Mouse (Mus musculus): ENCODE results near the gene Hoxd11. TPM values are rescaled to one million over a fixed set of nuclear protein-coding genes. Genes with fewer than 3 reads are reported as not detected.

Hoxd11 gene
- polyA plus RNA-seq, 1 experiment from 2014 or later: 23.8 TPM

- Histone ChIP-seq H3K4me1 (replicated peaks; ENCODE audit: insufficient read depth, low read length) (peaks cover 31% of the 10 kb centered on the region), H3K36me3 (ENCODE audit: insufficient read depth, low read length) (0 out of 2 replicates have a peak, but pooled peaks cover 4% of the 10 kb centered on the region), H3K27me3 (ENCODE audit: insufficient read depth, low read length) (no peaks in the 10 kb centered on the region), H3K9ac (ENCODE audit: low read depth, low read length) (no peak overlapping the region), H3K4me3 (replicated peaks; ENCODE audit: low read depth, low read length) (no peak overlapping the region), H3K4me2 (ENCODE audit: low read length) (no peak overlapping the region), H3K9me3 (replicated peaks; ENCODE audit: low read length) (no peaks in the 10 kb centered on the region), H3K27ac (no peak overlapping the region)
- DNase-seq (ENCODE audit: low spot score) (no peak), ATAC-seq (replicated peaks; ENCODE audit: low FRiP score, low read depth) (no peak)
- TF ChIP-seq CTCF (IDR thresholded peaks at IDR 0.05; ENCODE audit: low read depth): no peak
- WGBS: 58% methylated on average over 8 of the region's 8 CpGs
Observed at GRCm38 (mm10) chr2:74730331-74730730, 51.0 kb downstream of the Hoxd11 start.

- no peak for DNase-seq (ENCODE audit: low spot score)
- peak overlapping the region; percentile 2; the same call in 1 of the 2 replicates for H3K4me2 ChIP-seq (ENCODE audit: low read length)
- no peak for TF ChIP-seq CTCF (IDR thresholded peaks at IDR 0.05; ENCODE audit: low read depth)
- no peaks in the 10 kb centered on the region for H3K27me3 ChIP-seq (ENCODE audit: insufficient read depth, low read length)
- no peak overlapping the region for H3K9ac ChIP-seq (ENCODE audit: low read depth, low read length)
- 0 out of 2 replicates have a peak overlapping the region, but pooled peaks have one; percentile 57 for H3K27ac ChIP-seq
- H3K4me1 ChIP-seq (replicated peaks; ENCODE audit: insufficient read depth, low read length): peaks cover 37% of the 10 kb centered on the region
- H3K4me3 ChIP-seq (replicated peaks; ENCODE audit: low read depth, low read length): no peak overlapping the region
- no peak for ATAC-seq (replicated peaks; ENCODE audit: low FRiP score, low read depth)
- 0 out of 2 replicates have a peak, but pooled peaks cover 4% of the 10 kb centered on the region for H3K36me3 ChIP-seq (ENCODE audit: insufficient read depth, low read length)
- H3K9me3 ChIP-seq (replicated peaks; ENCODE audit: low read length): no peaks in the 10 kb centered on the region
Observed at GRCm38 (mm10) chr2:74731055-74731454, 51.7 kb downstream of the Hoxd11 start.

- WGBS: 36% methylated on average over 9 of the region's 9 CpGs
- H3K9ac ChIP-seq (ENCODE audit: low read depth, low read length): peak overlapping the region; percentile 58
- peaks cover 32% of the 10 kb centered on the region for H3K4me1 ChIP-seq (replicated peaks; ENCODE audit: insufficient read depth, low read length)
- peak overlapping the region; percentile 68 for H3K4me2 ChIP-seq (ENCODE audit: low read length)
- no peak overlapping the region for H3K4me3 ChIP-seq (replicated peaks; ENCODE audit: low read depth, low read length)
- H3K27me3 ChIP-seq (ENCODE audit: insufficient read depth, low read length): no peaks in the 10 kb centered on the region
- DNase-seq (ENCODE audit: low spot score) (no peak), ATAC-seq (replicated peaks; ENCODE audit: low FRiP score, low read depth) (no peak)
- TF ChIP-seq CTCF (IDR thresholded peaks at IDR 0.05; ENCODE audit: low read depth): no peak
- H3K9me3 ChIP-seq (replicated peaks; ENCODE audit: low read length): no peaks in the 10 kb centered on the region
- peak overlapping the region; percentile 32; the same call in 1 of the 2 replicates for H3K27ac ChIP-seq
- H3K36me3 ChIP-seq (ENCODE audit: insufficient read depth, low read length): 0 out of 2 replicates have a peak, but pooled peaks cover 4% of the 10 kb centered on the region
Observed at GRCm38 (mm10) chr2:74731799-74732512, 52.6 kb downstream of the Hoxd11 start.

- H3K36me3 ChIP-seq (ENCODE audit: insufficient read depth, low read length): 0 out of 2 replicates have a peak, but pooled peaks cover 4% of the 10 kb centered on the region
- DNase-seq (ENCODE audit: low spot score) (no peak), ATAC-seq (replicated peaks; ENCODE audit: low FRiP score, low read depth) (no peak)
- no peak for TF ChIP-seq CTCF (IDR thresholded peaks at IDR 0.05; ENCODE audit: low read depth)
- 4% methylated on average over 52 of the region's 52 CpGs for WGBS
- no peaks in the 10 kb centered on the region for H3K9me3 ChIP-seq (replicated peaks; ENCODE audit: low read length)
- peak overlapping the region; percentile 68 for H3K4me2 ChIP-seq (ENCODE audit: low read length)
- peaks cover 34% of the 10 kb centered on the region for H3K4me1 ChIP-seq (replicated peaks; ENCODE audit: insufficient read depth, low read length)
- peak overlapping the region; percentile 33 for H3K4me3 ChIP-seq (replicated peaks; ENCODE audit: low read depth, low read length)
- H3K27ac ChIP-seq: peak overlapping the region; percentile 32
- no peaks in the 10 kb centered on the region for H3K27me3 ChIP-seq (ENCODE audit: insufficient read depth, low read length)
- peak overlapping the region; percentile 58 for H3K9ac ChIP-seq (ENCODE audit: low read depth, low read length)
Observed at GRCm38 (mm10) chr2:74732513-74733316, 53.4 kb downstream of the Hoxd11 start.

GRCm38 (mm10) chr2:74733317-74733661 is 53.9 kb downstream of the Hoxd11 start:
- DNase-seq (ENCODE audit: low spot score): no peak
- peak overlapping the region; percentile 33 for H3K4me3 ChIP-seq (replicated peaks; ENCODE audit: low read depth, low read length)

GRCm38 (mm10) chr2:74733765-74734164 is 54.4 kb downstream of the Hoxd11 start:
- H3K4me3 ChIP-seq (replicated peaks; ENCODE audit: low read depth, low read length): peak overlapping the region; percentile 33; the same call in 1 of the 2 replicates
- H3K9me3 ChIP-seq (replicated peaks; ENCODE audit: low read length): no peaks in the 10 kb centered on the region
- H3K4me1 ChIP-seq (replicated peaks; ENCODE audit: insufficient read depth, low read length): peaks cover 44% of the 10 kb centered on the region
- H3K4me2 ChIP-seq (ENCODE audit: low read length): peak overlapping the region; percentile 68
- DNase-seq (ENCODE audit: low spot score) (no peak), ATAC-seq (replicated peaks; ENCODE audit: low FRiP score, low read depth) (no peak)
- TF ChIP-seq CTCF (IDR thresholded peaks at IDR 0.05; ENCODE audit: low read depth): no peak
- H3K27me3 ChIP-seq (ENCODE audit: insufficient read depth, low read length): no peaks in the 10 kb centered on the region
- H3K9ac ChIP-seq (ENCODE audit: low read depth, low read length): peak overlapping the region; percentile 58; the same call in 1 of the 2 replicates
- no peaks in the 10 kb centered on the region for H3K36me3 ChIP-seq (ENCODE audit: insufficient read depth, low read length)
- 31% methylated on average over 6 of the region's 6 CpGs for WGBS
- H3K27ac ChIP-seq: 0 out of 2 replicates have a peak overlapping the region, but pooled peaks have one; percentile 37

More at GRCm38 (mm10) chr2:74733317-74733661, 53.9 kb downstream of the Hoxd11 start:
- no peaks in the 10 kb centered on the region for H3K27me3 ChIP-seq (ENCODE audit: insufficient read depth, low read length)
- 5% methylated on average over 16 of the region's 16 CpGs for WGBS
- peak overlapping the region; percentile 68 for H3K4me2 ChIP-seq (ENCODE audit: low read length)
- peak overlapping the region; percentile 58; the same call in 1 of the 2 replicates for H3K9ac ChIP-seq (ENCODE audit: low read depth, low read length)
- H3K4me1 ChIP-seq (replicated peaks; ENCODE audit: insufficient read depth, low read length): peaks cover 39% of the 10 kb centered on the region
- 0 out of 2 replicates have a peak overlapping the region, but pooled peaks have one; percentile 37 for H3K27ac ChIP-seq
- H3K9me3 ChIP-seq (replicated peaks; ENCODE audit: low read length): no peaks in the 10 kb centered on the region
- TF ChIP-seq CTCF (IDR thresholded peaks at IDR 0.05; ENCODE audit: low read depth): no peak
- 0 out of 2 replicates have a peak, but pooled peaks cover 3% of the 10 kb centered on the region for H3K36me3 ChIP-seq (ENCODE audit: insufficient read depth, low read length)
- ATAC-seq (replicated peaks; ENCODE audit: low FRiP score, low read depth): no peak

Data from kidney, postnatal 0 days (tissue).